Mouse (Mus musculus) T-cell, adult 66 days (primary cell): ENCODE results near the gene Unc5b. TPM values are rescaled to one million over a fixed set of nuclear protein-coding genes. Genes with fewer than 3 reads are reported as not detected.

ENCODE experiments used
- total RNA-seq, 2 experiments: library from RNA; stranded (reverse); gene quantifications; 3 replicates in 1 of 2; 4 replicates in 1 of 2; pipeline ENCODE4 v1.2.4; 2023

Gene Unc5b
- total RNA-seq: under 1 TPM in 1 of 2 experiments, not detected in 1; 0.15 TPM

GRCm38 (mm10) chr10:60831379-60831778, at the start of gene Unc5b:
Gene Unc5b, minus strand, starts transcription at chr10:60831581.

GRCm38 (mm10) chr10:60752040-60753020, 79.1 kb downstream of the Unc5b start, which contains the start of gene Slc29a3:
Gene Slc29a3, minus strand, starts transcription at chr10:60752794.

Other genes with a start within 250 kb of the Unc5b start
- gene Cdh23, start 135.1 kb downstream of the Unc5b start, total RNA-seq: 1 to 10 TPM; 4.5 TPM
- gene Slc29a3, start 78.8 kb downstream of the Unc5b start, total RNA-seq: 10 to 100 TPM; 23.4 to 23.9 TPM